Mouse (Mus musculus): Measurements from ENCODE around the gene Galnt6. TPM values are rescaled to one million over a fixed set of nuclear protein-coding genes. Genes with fewer than 3 reads are reported as not detected.

Galnt6 gene
- polyA plus RNA-seq, 2 experiments from 2014 or later = 52.5 to 78.9 TPM

- ATAC-seq = no peak
Measured at GRCm38 (mm10) chr15:100651610-100652009, 77.6 kb downstream of the Galnt6 start.

GRCm38 (mm10) chr15:100650111-100650510 lies 79.1 kb downstream of the Galnt6 start:
- ATAC-seq = no peak

- no peak for ATAC-seq
Measured at GRCm38 (mm10) chr15:100646161-100646560, 83.0 kb downstream of the Galnt6 start.

- no peak for ATAC-seq
Measured at GRCm38 (mm10) chr15:100642451-100642850, 86.7 kb downstream of the Galnt6 start.

Other genes with a start within 250 kb of the Galnt6 start
- gene Csrnp2, start 233.9 kb downstream of the Galnt6 start, polyA plus RNA-seq (2017; shearing (Covaris generic)) = 1 to 10 TPM; 1.2 to 1.8 TPM
- 1 to 10 TPM; 4.1 to 4.3 TPM for gene Tfcp2, start 177.4 kb downstream of the Galnt6 start, polyA plus RNA-seq (2017; shearing (Covaris generic))
- gene Pou6f1, start 129.4 kb downstream of the Galnt6 start, polyA plus RNA-seq (2017; shearing (Covaris generic)) = 1 to 10 TPM; 7.5 to 9.1 TPM
- 100 to 1,000 TPM; 741 to 756 TPM for gene Dazap2, start 114.0 kb downstream of the Galnt6 start, polyA plus RNA-seq (2017; shearing (Covaris generic))
- not detected for gene Smagp, start 92.4 kb downstream of the Galnt6 start, polyA plus RNA-seq (2017; shearing (Covaris generic))
- gene Bin2, start 59.8 kb downstream of the Galnt6 start, polyA plus RNA-seq (2017; shearing (Covaris generic)) = 100 to 1,000 TPM; 348 to 423 TPM
- 10 to 100 TPM in 1 of 2 experiments, 1 to 10 TPM in 1; 6.7 to 10.3 TPM for gene Cela1, start 41.5 kb downstream of the Galnt6 start, polyA plus RNA-seq (2017; shearing (Covaris generic))
- 10 to 100 TPM in 1 of 2 experiments, 1 to 10 TPM in 1; 8.6 to 10.2 TPM for gene Slc4a8, start 32.4 kb upstream of the Galnt6 start, polyA plus RNA-seq (2017; shearing (Covaris generic))
- 1 to 10 TPM in 1 of 2 experiments, under 1 TPM in 1; 0.52 to 2.2 TPM for gene Scn8a, start 140.5 kb upstream of the Galnt6 start, polyA plus RNA-seq (2017; shearing (Covaris generic))